Mouse (Mus musculus): ENCODE measurements around the gene Akap7. TPM values are rescaled to one million over a fixed set of nuclear protein-coding genes. Genes with fewer than 3 reads are reported as not detected.

Gene Akap7
- total and polyA plus RNA-seq, 3 experiments: 1.9 to 7.7 TPM; not detected in 1

DNA sequence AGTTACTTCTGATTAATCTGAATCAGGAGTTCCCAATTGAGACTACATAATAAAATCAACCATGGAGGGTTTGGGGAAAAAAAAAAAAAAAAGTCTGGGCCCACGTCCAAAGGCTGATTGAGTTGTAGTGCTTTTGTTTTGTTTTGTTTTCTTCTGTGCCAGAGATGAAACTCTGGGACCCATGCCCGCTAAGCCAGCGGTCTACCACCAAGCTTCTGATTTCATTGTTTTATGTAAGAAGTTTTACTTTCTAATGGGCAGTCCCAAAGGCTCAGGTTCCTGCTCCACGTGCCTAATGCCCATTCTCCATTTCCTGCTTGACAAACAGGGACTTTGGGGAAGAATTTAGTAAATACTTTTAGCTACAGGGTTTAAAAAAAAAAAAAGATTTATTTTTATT is 18.0 kb upstream of the Akap7 start:
- no peaks in the 10 kb centered on the region for H3K4me1 ChIP-seq (ENCODE audit: control insufficient read depth in 1 of 2, insufficient read depth in 2 of 2, low read length in 2 of 2)
- H3K79me2 ChIP-seq (ENCODE audit: control insufficient read depth, insufficient read depth, low read length, poor library complexity): no peaks in the 10 kb centered on the region
- no peak overlapping the region for H3K27ac ChIP-seq (ENCODE audit: control insufficient read depth, low read depth, low read length)
- H3K36me3 ChIP-seq (ENCODE audit: control insufficient read depth in 1 of 2, insufficient read depth in 2 of 2, low read length in 2 of 2): no peaks in the 10 kb centered on the region
- H3K9ac ChIP-seq (ENCODE audit: control insufficient read depth, low read depth, low read length, poor library complexity, severe bottlenecking): no peak overlapping the region
- TF ChIP-seq ELF1 (IDR thresholded peaks at IDR 0.05; ENCODE audit: low read depth, low read length): no peak
- TF ChIP-seq SIN3A (IDR thresholded peaks at IDR 0.05; ENCODE audit: low read length): no peak
- TF ChIP-seq MXI1 (IDR thresholded peaks at IDR 0.05; ENCODE audit: low read depth, low read length): no peak
- no peaks in the 10 kb centered on the region for H3K9me3 ChIP-seq (replicated peaks; ENCODE audit: insufficient read depth, low read length)
- no peak overlapping the region for H3K4me3 ChIP-seq (ENCODE audit: control insufficient read depth in 1 of 2, insufficient read depth in 1 of 2, low read depth in 2 of 2, low read length in 2 of 2)
- DNase-seq (ENCODE audit: low read depth, low spot score): no peak
- no peaks in the 10 kb centered on the region for H3K27me3 ChIP-seq (ENCODE audit: control insufficient read depth in 1 of 2, insufficient read depth in 2 of 2, low read length in 2 of 2)

DNA sequence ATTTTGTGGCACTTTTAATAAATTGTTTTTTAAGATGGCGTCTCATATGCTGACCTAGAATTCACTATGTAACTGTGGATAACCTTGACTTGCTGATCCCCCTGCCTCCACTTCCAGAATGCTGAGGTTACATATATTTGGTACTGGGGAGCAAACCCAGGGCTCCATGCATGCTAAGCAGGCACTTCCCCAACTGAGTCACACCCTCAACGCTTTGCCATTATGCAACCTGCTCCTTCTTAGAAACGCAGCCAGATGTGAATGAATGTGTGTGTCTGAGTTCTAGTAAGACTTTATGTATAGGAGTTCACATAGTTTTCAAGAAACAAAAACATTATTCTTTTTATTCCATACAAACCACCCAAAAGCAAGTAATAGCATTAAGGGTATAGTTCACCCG is 13.5 kb upstream of the Akap7 start:
- Histone ChIP-seq H3K27me3 (ENCODE audit: control insufficient read depth in 1 of 2, insufficient read depth in 2 of 2, low read length in 2 of 2) (no peaks in the 10 kb centered on the region; a peak in 1 of 4 replicates), H3K27ac (ENCODE audit: control insufficient read depth, low read depth, low read length) (no peak overlapping the region), H3K9ac (ENCODE audit: control insufficient read depth, low read depth, low read length, poor library complexity, severe bottlenecking) (no peak overlapping the region), H3K4me1 (ENCODE audit: control insufficient read depth in 1 of 2, insufficient read depth in 2 of 2, low read length in 2 of 2) (peaks cover 0 to 13% of the 10 kb centered on the region in 2 experiments; a peak in 2 of 4 replicates), H3K4me3 (ENCODE audit: control insufficient read depth in 1 of 2, insufficient read depth in 1 of 2, low read depth in 2 of 2, low read length in 2 of 2) (no peak overlapping the region), H3K9me3 (replicated peaks; ENCODE audit: insufficient read depth, low read length) (no peaks in the 10 kb centered on the region), H3K36me3 (ENCODE audit: control insufficient read depth in 1 of 2, insufficient read depth in 2 of 2, low read length in 2 of 2) (peaks cover 0 to 6% of the 10 kb centered on the region in 2 experiments; a peak in 2 of 4 replicates), H3K79me2 (ENCODE audit: control insufficient read depth, insufficient read depth, low read length, poor library complexity) (no peaks in the 10 kb centered on the region)
- TF ChIP-seq ZC3H11A (IDR thresholded peaks at IDR 0.05; ENCODE audit: low read depth, low read length) (no peak), ZKSCAN1 (IDR thresholded peaks at IDR 0.05; ENCODE audit: low read depth, low read length) (no peak), TAL1 (IDR thresholded peaks at IDR 0.05; ENCODE audit: low read length) (no peak), MEF2A (IDR thresholded peaks at IDR 0.05; ENCODE audit: extremely low read depth, insufficient replicate concordance, low read depth, low read length, poor library complexity, severe bottlenecking) (no peak), MXI1 (IDR thresholded peaks at IDR 0.05; ENCODE audit: low read depth, low read length) (no peak), NELFE (IDR thresholded peaks at IDR 0.05; ENCODE audit: low read depth, low read length) (no peak), EP300 (IDR thresholded peaks at IDR 0.05; ENCODE audit: low read depth in 1 of 2, low read length in 2 of 2) (no peak), POLR2A (IDR thresholded peaks at IDR 0.05; ENCODE audit: control insufficient read depth in 1 of 2, insufficient read depth in 1 of 2, low read depth in 1 of 2, low read length in 2 of 2, poor library complexity in 1 of 2) (no peak), POLR2AphosphoS5 (IDR thresholded peaks at IDR 0.05; ENCODE audit: borderline replicate concordance, low read depth, low read length) (no peak), HCFC1 (IDR thresholded peaks at IDR 0.05; ENCODE audit: low read depth, low read length) (no peak), CHD1 (IDR thresholded peaks at IDR 0.05; ENCODE audit: low read depth, low read length) (no peak), NRF1 (IDR thresholded peaks at IDR 0.05; ENCODE audit: insufficient read depth, low read depth, low read length, poor library complexity, severe bottlenecking) (no peak), ZMIZ1 (IDR thresholded peaks at IDR 0.05; ENCODE audit: low read depth, low read length) (no peak), RCOR1 (IDR thresholded peaks at IDR 0.05; ENCODE audit: low read depth, low read length) (no peak), E2F4 (IDR thresholded peaks at IDR 0.05; ENCODE audit: borderline replicate concordance, low read depth, low read length) (no peak), USF1 (IDR thresholded peaks at IDR 0.05; ENCODE audit: low read depth, low read length) (no peak), UBTF (IDR thresholded peaks at IDR 0.05; ENCODE audit: borderline replicate concordance, insufficient read depth, low read depth, low read length) (no peak)
- no peak for DNase-seq (ENCODE audit: low read depth, low spot score)
